Mouse (Mus musculus): ENCODE results near the gene Cnnm2.

Gene Cnnm2

DNA sequence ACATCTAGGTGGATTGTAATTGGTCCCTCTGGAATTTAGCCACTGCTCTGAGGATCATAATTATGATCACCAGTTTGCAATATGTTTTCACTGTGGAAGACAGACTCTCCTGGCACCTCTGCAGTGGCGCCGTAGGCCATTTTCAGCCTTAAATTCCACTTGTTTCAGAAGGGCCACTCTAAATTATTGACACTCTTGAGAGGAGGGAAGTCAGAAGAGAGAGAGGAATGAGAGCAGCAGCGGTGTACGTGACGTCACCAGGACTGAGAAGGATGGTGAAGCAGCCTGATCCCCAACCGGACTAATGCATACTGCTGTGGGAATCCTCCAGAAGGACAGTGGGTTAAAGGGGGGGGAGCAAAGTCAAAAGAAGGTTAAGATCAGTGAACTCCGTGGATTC is 40.1 kb downstream of the Cnnm2 start:
- DNase-seq, result no peak

- no peak for DNase-seq
Measured at GRCm38 (mm10) chr19:46802306-46802705, 40.9 kb downstream of the Cnnm2 start.

- no peak for DNase-seq
Measured at GRCm38 (mm10) chr19:46803732-46804131, 42.3 kb downstream of the Cnnm2 start.

DNA sequence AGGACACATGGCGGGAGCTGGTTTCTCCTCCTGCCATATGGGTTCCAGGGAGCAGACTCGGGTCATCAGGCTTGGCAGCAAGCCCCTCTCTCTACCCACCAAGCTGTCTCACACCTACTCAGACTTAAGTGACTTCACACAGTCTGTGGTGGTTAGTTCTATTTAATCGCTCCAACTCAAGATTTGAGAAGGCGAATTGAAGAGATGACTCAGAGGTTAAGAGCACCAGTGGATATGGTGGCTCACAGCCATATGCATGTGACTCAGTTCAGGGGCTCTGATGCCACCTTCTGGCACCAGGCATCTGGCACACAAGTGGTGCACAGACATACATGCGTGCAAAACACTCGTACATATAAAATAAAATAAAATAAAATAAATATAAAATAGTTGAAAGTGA is 43.4 kb downstream of the Cnnm2 start:
- DNase-seq, result no peak

GRCm38 (mm10) chr19:46805933-46806688 is 44.7 kb downstream of the Cnnm2 start:
- no peak for DNase-seq

DNA sequence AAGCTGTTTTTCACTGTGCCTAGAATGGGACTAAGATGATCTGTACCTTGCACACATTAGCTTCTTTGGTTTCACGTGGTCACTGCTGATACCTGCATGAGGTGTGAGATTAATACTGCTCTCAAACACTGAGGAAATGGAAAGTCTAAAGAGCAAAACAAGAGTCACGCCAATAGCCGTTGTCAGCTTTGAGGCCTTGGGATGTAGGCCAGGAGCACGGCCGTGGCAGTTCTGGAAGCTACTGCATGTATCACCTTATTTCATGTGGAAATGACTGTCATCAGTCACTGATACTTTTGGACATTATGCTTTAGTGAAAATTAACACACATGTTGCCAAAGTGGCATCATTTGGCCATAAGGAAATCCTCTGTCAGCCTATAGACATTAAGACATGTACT is 46.9 kb downstream of the Cnnm2 start:
- DNase-seq, result no peak

- DNase-seq, result no peak
Measured at GRCm38 (mm10) chr19:46809031-46809430, 47.6 kb downstream of the Cnnm2 start.

- peak in 1 of 2 experiments; percentile 12 for DNase-seq
Measured at GRCm38 (mm10) chr19:46819276-46819675, 57.9 kb downstream of the Cnnm2 start.

DNA sequence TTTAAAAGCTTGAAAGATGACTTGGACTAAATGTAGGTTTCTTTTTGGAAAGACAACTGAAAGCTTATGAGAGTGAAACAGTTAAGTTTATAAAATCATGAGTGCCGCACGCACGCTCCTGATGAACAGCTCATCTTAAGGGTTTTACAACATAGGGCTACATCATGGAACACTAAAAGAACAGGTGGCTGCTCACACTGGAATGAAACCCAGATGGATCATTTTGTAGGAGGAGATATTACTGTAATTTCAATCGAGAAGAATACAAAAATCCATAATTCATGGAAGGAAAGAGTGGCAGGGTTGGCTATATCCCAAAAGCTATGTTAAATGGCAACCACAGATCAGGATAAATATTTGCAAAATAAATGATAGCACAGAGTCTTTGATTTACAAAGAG is 61.1 kb downstream of the Cnnm2 start:
- no peak for DNase-seq

GRCm38 (mm10) chr19:46823759-46824158 is 62.4 kb downstream of the Cnnm2 start:
- no peak for DNase-seq

DNA sequence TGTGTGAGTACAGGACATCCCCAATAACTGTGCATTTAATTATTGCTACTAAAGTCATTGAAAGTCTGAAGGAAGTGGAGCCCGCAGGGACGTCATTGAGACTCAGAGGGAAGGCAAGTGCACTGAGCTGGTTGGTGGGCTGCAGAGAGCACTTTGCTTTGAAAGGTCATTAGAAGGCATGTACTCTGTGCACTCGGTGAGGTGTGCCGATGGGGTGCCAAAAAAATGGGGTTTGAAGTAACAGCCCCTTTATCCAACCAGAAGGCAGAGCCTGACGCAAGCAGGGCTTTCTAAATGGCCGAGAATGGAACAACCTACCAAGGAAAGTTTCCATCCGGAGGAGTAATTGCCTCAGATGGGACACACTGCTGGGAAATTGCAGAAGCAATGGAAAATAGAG is 63.5 kb downstream of the Cnnm2 start:
- no peak for DNase-seq

DNA sequence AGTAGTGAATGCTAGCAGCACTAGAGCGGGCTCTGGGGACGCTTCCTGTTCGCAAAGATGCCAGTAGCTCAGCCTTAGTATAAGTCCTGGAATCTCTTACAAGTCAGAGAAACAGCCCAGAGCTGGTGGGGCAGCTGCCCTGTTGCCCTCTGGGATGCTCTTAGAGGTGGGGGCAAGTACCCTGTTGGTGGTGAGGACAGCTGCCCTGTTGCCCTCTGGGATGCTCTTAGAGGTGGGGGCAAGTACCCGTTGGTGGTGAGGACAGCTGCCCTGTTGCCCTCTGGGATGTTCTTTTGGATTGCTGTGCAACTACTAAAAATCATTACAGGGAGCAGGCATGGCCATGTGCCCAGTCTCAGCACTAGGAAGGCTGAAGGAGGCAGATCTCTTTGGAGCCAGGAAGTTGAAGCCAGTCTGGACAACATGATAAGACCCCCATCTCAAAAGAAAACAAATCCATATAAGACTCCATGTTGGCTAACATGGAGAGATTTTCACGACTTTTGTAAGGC is 66.3 kb downstream of the Cnnm2 start:
- DNase-seq, result no peak

DNA sequence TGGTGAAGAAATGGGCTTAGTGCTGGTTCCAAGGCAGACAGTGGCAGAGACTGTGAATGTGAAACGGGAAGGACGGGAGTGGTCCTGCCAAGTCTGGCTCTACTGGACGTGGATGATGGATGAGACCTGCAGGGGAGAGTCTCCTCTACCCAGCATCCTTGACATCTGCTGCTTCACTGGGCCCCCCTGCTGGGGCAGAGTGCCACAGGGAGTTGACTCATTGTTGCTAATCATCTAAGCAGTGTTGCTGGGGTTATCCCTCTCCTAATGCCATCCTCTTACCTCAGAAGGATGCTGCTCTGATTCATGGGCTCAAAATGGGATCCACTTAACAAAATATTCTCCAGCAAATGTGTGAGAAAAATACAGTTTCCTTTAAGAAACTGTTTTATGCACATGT is 67.6 kb downstream of the Cnnm2 start:
- DNase-seq, result no peak

DNA sequence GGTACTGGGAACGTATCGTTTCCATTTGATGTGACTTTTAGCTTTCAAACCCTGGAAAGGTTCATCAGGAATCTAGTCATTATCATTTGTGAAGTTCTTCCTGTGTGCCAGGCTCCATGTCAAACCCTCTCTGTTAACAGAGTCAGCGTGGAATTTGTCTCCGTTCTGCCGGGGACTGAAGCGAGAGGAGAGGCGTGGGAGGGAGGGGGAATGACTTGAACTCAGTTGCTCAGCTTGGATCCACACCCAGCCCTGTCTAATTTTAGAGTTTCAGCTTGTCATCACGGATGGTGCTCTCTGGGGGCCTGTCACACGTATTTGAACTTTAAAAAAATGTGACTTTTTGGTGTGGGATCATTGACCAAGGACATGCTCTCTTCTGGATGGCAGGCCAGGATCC is 70.0 kb downstream of the Cnnm2 start:
- no peak for DNase-seq

DNA sequence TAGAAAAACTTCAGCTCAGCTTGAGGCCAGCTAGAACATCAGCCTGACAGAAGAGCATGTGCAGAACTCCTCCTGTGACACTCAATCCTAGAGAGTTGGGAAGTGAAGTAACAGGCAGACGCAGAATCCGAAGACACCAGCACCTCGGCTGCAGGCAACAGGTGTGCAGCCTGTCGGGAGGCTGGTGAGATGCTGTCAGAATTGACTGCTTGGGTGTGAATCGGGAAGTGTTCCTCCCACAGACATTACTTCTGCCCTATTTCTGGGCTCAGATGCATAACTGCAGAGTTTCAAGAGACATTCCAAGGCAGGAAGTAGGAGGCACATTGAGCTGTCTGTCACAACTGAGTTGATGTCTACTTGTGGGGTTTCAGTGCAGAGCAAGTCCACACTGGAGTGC is 72.9 kb downstream of the Cnnm2 start:
- no peak for DNase-seq

GRCm38 (mm10) chr19:46835339-46835738 is 73.9 kb downstream of the Cnnm2 start:
- DNase-seq, result no peak

GRCm38 (mm10) chr19:46836085-46836484 is 74.7 kb downstream of the Cnnm2 start:
- DNase-seq, result no peak

DNA sequence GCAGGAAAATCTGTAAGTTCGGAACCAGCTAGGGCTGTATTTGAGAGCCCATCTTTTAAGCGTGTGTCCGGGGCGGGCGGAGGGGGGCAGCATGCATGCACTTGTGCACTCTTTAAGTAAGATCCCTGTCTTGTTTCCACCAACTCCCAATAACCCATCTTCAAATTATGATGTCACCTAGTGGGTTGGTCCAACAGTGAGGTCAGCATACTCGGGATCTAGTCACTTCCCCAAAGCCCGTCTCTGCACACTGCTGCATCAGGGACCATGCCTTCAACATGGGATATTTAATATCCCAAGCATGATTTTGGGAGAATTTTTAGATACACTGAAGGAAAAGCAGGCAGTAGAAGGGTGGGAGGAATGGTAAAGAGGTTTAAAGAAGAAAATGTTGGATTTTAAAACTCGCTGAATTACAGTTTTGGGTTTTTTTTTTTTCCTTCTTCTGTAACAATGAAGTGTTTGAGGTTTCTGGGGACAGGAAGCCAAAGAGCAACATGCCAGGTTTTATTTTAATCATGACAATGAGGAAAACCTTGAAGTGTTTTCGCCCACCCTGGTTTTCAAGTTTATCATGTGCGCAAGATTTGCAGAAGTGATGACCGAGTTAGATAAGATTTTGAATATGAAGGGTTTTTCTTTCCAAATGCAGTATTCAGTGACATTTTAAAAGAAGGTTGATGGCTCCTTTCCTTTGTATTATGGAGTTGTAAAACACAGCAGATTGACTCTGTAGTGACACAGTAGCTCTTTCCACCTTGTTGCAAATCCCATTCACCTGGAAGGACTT is 76.1 kb downstream of the Cnnm2 start:
- no peak for DNase-seq

- no peak for DNase-seq
Measured at GRCm38 (mm10) chr19:46841016-46841415, 79.6 kb downstream of the Cnnm2 start.

DNA sequence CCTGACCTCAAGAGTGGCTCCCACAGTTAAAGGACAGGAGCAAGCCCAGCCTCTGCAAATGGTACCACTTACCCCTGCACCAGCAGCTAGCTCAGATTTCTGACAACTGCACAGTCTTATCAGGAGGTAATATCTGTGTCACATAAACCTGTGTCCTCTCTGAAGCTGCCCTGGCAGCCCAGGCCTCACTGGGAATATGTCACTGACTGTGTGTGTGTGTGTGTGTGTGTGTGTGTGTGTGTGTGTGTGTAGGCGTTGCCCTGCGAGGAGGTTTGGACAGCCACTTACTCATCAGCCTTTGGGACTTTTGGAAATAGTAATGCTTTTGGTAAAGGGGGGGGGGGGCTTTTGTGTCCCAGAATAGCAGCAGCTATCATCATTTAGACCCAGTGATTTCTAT is 81.6 kb downstream of the Cnnm2 start:
- DNase-seq, result no peak

GRCm38 (mm10) chr19:46846056-46846455 is 84.7 kb downstream of the Cnnm2 start:
- no peak for DNase-seq

DNA sequence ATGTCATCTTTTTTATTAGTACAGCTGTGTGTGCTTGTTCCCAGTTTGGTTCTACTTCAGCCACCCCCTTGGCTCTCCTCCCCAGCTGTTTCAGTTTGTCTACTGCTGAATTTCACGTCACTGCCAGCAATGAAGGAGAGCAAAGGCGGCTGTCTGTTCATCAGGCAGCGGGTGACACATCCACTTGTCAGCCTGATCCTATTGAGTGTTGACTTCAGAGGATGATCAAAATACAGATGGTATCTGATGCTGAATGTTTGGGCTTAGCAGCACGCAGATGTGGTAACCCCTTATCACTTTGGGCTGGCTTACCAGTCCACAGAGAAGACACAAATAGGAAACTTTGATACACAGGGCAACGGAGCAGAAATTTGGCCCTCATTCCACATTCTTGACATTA is 85.1 kb downstream of the Cnnm2 start:
- DNase-seq, result no peak

DNA sequence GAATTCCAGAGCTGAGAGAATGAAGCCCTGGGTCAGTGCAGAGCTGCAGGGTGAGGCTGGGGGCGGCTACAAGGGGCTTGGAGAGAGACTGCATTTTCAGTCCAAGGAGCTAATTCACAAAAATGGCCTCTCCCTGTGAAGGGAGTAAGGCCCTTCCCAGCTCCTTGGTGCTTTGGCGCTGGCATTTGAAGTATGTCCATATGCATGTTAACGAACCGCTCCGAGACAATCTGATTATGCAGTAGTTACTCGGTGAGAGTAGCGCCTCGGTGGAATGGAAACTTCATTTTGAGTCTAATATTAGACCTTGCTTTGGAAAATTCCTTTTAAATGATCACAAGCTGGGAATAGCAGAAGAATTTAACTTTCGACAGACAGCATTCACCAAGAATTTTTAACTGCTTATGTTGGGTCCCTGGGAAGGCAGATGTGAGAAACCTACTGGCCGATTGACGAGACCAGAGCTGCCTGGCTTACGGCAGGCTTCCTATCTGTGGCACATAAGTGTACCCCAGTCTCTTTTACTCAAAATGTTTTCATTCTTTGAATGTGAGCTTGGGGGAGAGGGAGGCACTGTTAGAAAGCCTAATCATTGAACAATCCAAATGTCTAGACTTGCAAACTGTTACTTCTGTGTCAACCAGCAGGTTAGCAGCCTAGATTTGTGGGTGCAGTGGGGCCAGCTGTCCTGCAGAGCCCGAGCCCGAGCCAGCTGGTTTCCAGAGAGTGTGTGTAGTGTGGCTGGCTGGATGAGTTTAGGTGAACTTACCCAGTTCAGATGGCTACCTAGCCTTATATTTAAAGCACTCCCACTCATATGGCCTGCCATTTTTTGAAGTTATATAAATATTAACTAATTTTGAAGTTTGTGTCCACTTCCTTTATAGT is 87.2 kb downstream of the Cnnm2 start:
- DNase-seq, result no peak

All from thymus, postnatal 36 days (tissue).